Mouse (Mus musculus): Measurements from ENCODE around the gene Cby1.
"Not testable (repeated sequence)": the region's sequence is repeated elsewhere in the genome, so short reads cannot be mapped to it uniquely, and the experiment has no call there.

Cby1 gene

GRCm38 (mm10) chr15:79658531-79659375 is at the start of gene Cby1, which contains the start of gene Fam227a:
Cby1 (plus strand) TSS chr15:79659199.
Fam227a (minus strand) TSS chr15:79658956.
- peak; percentile 93 for DNase-seq (ENCODE audit: low read depth, low spot score)

GRCm38 (mm10) chr15:79609226-79609625 is 49.8 kb upstream of the Cby1 start:
- peak; percentile 70 for DNase-seq (ENCODE audit: low read depth, low spot score)

- DNase-seq (ENCODE audit: low read depth, low spot score) = no peak
Observed at GRCm38 (mm10) chr15:79615501-79615900, 43.5 kb upstream of the Cby1 start.

- DNase-seq (ENCODE audit: low read depth, low spot score) = peak; percentile 33
Observed at GRCm38 (mm10) chr15:79616729-79617128, 42.3 kb upstream of the Cby1 start.

- DNase-seq (ENCODE audit: low read depth, low spot score) = peak; percentile 66
Observed at GRCm38 (mm10) chr15:79617135-79617534, 41.9 kb upstream of the Cby1 start.

GRCm38 (mm10) chr15:79618456-79618855 is 40.5 kb upstream of the Cby1 start:
- no peak for DNase-seq (ENCODE audit: low read depth, low spot score)

GRCm38 (mm10) chr15:79619770-79620414 is 39.1 kb upstream of the Cby1 start:
- peak; percentile 55 for DNase-seq (ENCODE audit: low read depth, low spot score)

- DNase-seq (ENCODE audit: low read depth, low spot score) = peak; percentile 68
Observed at GRCm38 (mm10) chr15:79630471-79630870, 28.5 kb upstream of the Cby1 start.

- no peak for DNase-seq (ENCODE audit: low read depth, low spot score)
Observed at GRCm38 (mm10) chr15:79641135-79641817, 17.7 kb upstream of the Cby1 start.

- no peak for DNase-seq (ENCODE audit: low read depth, low spot score)
Observed at GRCm38 (mm10) chr15:79645483-79645882, 13.5 kb upstream of the Cby1 start.

GRCm38 (mm10) chr15:79648130-79648529 is 10.9 kb upstream of the Cby1 start:
- DNase-seq (ENCODE audit: low read depth, low spot score) = no peak

- peak; percentile 82 for DNase-seq (ENCODE audit: low read depth, low spot score)
Observed at GRCm38 (mm10) chr15:79650569-79650968, 8.4 kb upstream of the Cby1 start.

GRCm38 (mm10) chr15:79651481-79651880 is 7.5 kb upstream of the Cby1 start:
- DNase-seq (ENCODE audit: low read depth, low spot score) = peak; percentile 70

- DNase-seq (ENCODE audit: low read depth, low spot score) = no peak
Observed at GRCm38 (mm10) chr15:79656451-79656850, 2.5 kb upstream of the Cby1 start.

GRCm38 (mm10) chr15:79657837-79658530 is 1.0 kb upstream of the Cby1 start:
- DNase-seq (ENCODE audit: low read depth, low spot score) = peak; percentile 91

- peak; percentile 86 for DNase-seq (ENCODE audit: low read depth, low spot score)
Observed at GRCm38 (mm10) chr15:79661852-79662251, 2.9 kb downstream of the Cby1 start.

- no peak for DNase-seq (ENCODE audit: low read depth, low spot score)
Observed at GRCm38 (mm10) chr15:79664666-79665065, 5.7 kb downstream of the Cby1 start.

- DNase-seq (ENCODE audit: low read depth, low spot score) = peak; percentile 43
Observed at GRCm38 (mm10) chr15:79669195-79669594, 10.2 kb downstream of the Cby1 start.

GRCm38 (mm10) chr15:79670249-79670971 is 11.4 kb downstream of the Cby1 start, which contains the start of gene Tomm22:
Tomm22 (plus strand) TSS chr15:79670861.
- peak; percentile 94 for DNase-seq (ENCODE audit: low read depth, low spot score)

- no peak for DNase-seq (ENCODE audit: low read depth, low spot score)
Observed at GRCm38 (mm10) chr15:79670972-79671299, 11.9 kb downstream of the Cby1 start.

- not testable (repeated sequence) for DNase-seq (ENCODE audit: low read depth, low spot score)
Observed at GRCm38 (mm10) chr15:79671828-79672348, 12.9 kb downstream of the Cby1 start.

Measured in ES-CJ7 (cell line).